ENCODE assay signal across 26 mouse cellular contexts in genomic region chr5:84317839-84318238, GRCm38 (mm10).
"Had no signal": no experiment of that assay in that cellular context is flagged by ENCODE, and none has a peak within 500 bp of the region (broad histone marks: within the 10 kb centered on the region; RNA-seq: fewer than 3 reads in every experiment).

No protein-coding gene starts in this region.

- H3K4me3 ChIP-seq: heart, adult 2 months; heart, embryonic 13.5 days; heart, embryonic 15.5 days; hindbrain, embryonic 13.5 days; hindbrain, embryonic 15.5 days; kidney, embryonic 15.5 days; limb, embryonic 13.5 days; limb, embryonic 15.5 days; liver, embryonic 12.5 days had no signal

- H3K9me3 ChIP-seq: heart, embryonic 13.5 days; heart, embryonic 15.5 days; hindbrain, embryonic 13.5 days; hindbrain, embryonic 15.5 days; kidney, embryonic 15.5 days; limb, embryonic 13.5 days; limb, embryonic 15.5 days; liver, embryonic 12.5 days had no signal

- H3K27ac ChIP-seq: heart, adult 2 months; heart, embryonic 13.5 days; heart, embryonic 15.5 days; hindbrain, embryonic 13.5 days; hindbrain, embryonic 15.5 days; hindbrain, postnatal 0 days; kidney, embryonic 15.5 days; kidney, postnatal 0 days; limb, embryonic 13.5 days; limb, embryonic 15.5 days; liver, embryonic 12.5 days; liver, embryonic 14.5 days had no signal

- H3K4me1 ChIP-seq: heart, embryonic 13.5 days; heart, embryonic 15.5 days; kidney, embryonic 15.5 days; limb, embryonic 13.5 days; limb, embryonic 15.5 days; liver, embryonic 12.5 days had no signal

- H3K4me2 ChIP-seq: heart, embryonic 11.5 days; heart, embryonic 13.5 days; heart, embryonic 15.5 days; hindbrain, embryonic 13.5 days; hindbrain, embryonic 15.5 days; kidney, embryonic 15.5 days; limb, embryonic 13.5 days; limb, embryonic 15.5 days; liver, embryonic 12.5 days had no signal

- ATAC-seq: hindbrain, postnatal 0 days; intestine, embryonic 16.5 days; liver, embryonic 12.5 days had no signal

- DNase-seq: gastrocnemius, postnatal 14 days; gastrocnemius, postnatal 36 days; heart, adult 11 months; heart, adult 2 months; heart, postnatal 14 days; heart, postnatal 36 days; kidney, adult 11 months; kidney, adult 2 months; kidney, adult 9 months; kidney, postnatal 14 days; kidney, postnatal 36 days; layer of hippocampus, adult 9-11 months; layer of hippocampus, postnatal 36 days had no signal

- H3K27me3 ChIP-seq: heart, embryonic 13.5 days; heart, embryonic 15.5 days; hindbrain, embryonic 13.5 days; hindbrain, embryonic 15.5 days; kidney, embryonic 15.5 days; limb, embryonic 13.5 days; limb, embryonic 15.5 days; liver, embryonic 12.5 days had no signal

- H3K9ac ChIP-seq: heart, embryonic 13.5 days; heart, embryonic 15.5 days; hindbrain, embryonic 13.5 days; hindbrain, embryonic 15.5 days; kidney, embryonic 15.5 days; limb, embryonic 13.5 days; limb, embryonic 15.5 days; liver, embryonic 12.5 days; liver, embryonic 14.5 days had no signal

- H3K36me3 ChIP-seq: heart, embryonic 13.5 days; heart, embryonic 15.5 days; hindbrain, embryonic 13.5 days; hindbrain, embryonic 15.5 days; kidney, embryonic 15.5 days; limb, embryonic 13.5 days; limb, embryonic 15.5 days; liver, embryonic 12.5 days had no signal
